Mouse (Mus musculus) hindbrain, embryonic 12.5 days (tissue): Measurements from ENCODE around the gene Acat3. TPM values are rescaled to one million over a fixed set of nuclear protein-coding genes. Genes with fewer than 3 reads are reported as not detected.
"Not testable (repeated sequence)": the region's sequence is repeated elsewhere in the genome, so short reads cannot be mapped to it uniquely, and the experiment has no call there.

Experiments used
- ATAC-seq: fragments of 200-750 bp; cut with Nextera tagmentation; 2 replicates; pipeline ENCODE4 v1.8.0; 2017; ENCODE audit warnings: moderate TSS enrichment; ENCODE audit not compliant: low FRiP score
- H3K27ac ChIP-seq: fragments of 300-500 bp; sonication (generic); 2 replicates; pipeline ENCODE4 v1.5.1; 2016; ENCODE audit warnings: mild to moderate bottlenecking
- H3K27me3 ChIP-seq: fragments of 300-500 bp; sonication (generic); 2 replicates; pipeline ENCODE4 v1.6.1; 2016; ENCODE audit warnings: mild to moderate bottlenecking
- H3K36me3 ChIP-seq: fragments of 300-500 bp; sonication (generic); 2 replicates; pipeline ENCODE4 v1.6.1; 2016; ENCODE audit warnings: mild to moderate bottlenecking
- H3K4me1 ChIP-seq: fragments of 300-500 bp; sonication (generic); 2 replicates; pipeline ENCODE4 v1.6.1; 2016
- H3K4me2 ChIP-seq: fragments of 300-500 bp; sonication (generic); replicated peaks from 2 replicates; pipeline ENCODE4 v1.6.1; 2016; ENCODE audit warnings: mild to moderate bottlenecking
- H3K4me3 ChIP-seq: fragments of 300-500 bp; sonication (generic); 2 replicates; pipeline ENCODE4 v1.5.1; 2016; ENCODE audit warnings: mild to moderate bottlenecking
- H3K9ac ChIP-seq: fragments of 300-500 bp; sonication (generic); 2 replicates; pipeline ENCODE4 v1.6.1; 2016; ENCODE audit warnings: mild to moderate bottlenecking, moderate library complexity
- H3K9me3 ChIP-seq: fragments of 300-500 bp; sonication (generic); replicated peaks from 2 replicates; pipeline ENCODE4 v1.6.1; 2016; ENCODE audit warnings: mild to moderate bottlenecking
- WGBS: fragments of 180-500 bp; shearing (Covaris S2); methylation state at CpG from one replicate; pipeline ENCODE4 v1.1.7; 2016; 5-methylcytosine and 5-hydroxymethylcytosine counted together
- polyA plus RNA-seq: library from polyadenylated mRNA; unstranded; fragments of >200 nt; fragmentation: Nextera tagmentation; extraction: Ambion mirVana; gene quantifications from 2 replicates; pipeline ENCODE4 v1.2.1, GENCODE M21; 2016

Acat3 gene
- polyA plus RNA-seq, 1 experiment from 2014 or later = 1.3 TPM

DNA sequence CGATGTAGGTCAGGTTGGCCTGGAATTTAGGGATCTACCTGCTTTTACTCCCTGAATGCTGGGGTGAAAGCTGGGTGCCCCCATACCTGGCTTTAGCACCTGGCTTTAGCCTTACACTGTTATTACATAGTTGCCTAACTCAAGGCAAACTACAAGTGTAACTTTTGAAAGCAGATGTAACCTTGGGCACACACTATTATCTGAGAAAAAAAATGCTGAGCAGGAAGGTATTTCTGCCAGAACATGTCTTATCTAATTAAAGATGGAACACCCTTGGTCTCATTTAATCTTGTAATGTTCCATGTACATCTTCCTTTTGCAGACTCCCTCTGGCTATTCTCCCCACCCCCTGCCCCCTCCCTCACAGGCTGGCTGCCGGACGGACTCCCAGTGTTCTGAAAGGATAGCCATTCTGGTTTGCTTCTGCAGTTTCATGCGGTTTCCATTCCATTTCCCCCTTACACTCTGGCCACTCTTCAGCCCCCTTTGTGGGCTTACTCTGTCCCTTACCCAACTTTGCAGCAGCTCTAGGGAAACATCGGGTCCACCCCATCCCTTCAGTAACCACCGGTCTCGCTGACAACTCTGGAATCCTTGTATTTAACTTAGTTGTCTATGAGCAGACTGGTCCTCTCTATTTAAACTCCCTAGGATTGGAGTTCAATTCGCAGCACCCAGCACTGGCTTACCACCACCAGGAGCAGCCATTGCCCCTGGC lies 1.3 kb upstream of the Acat3 start:
- Histone ChIP-seq H3K9ac (no peak overlapping the region), H3K27me3 (no peaks in the 10 kb centered on the region; the same call in 1 of the 2 replicates), H3K9me3 (no peaks in the 10 kb centered on the region), H3K4me1 (peaks cover 5% of the 10 kb centered on the region; the same call in 1 of the 2 replicates), H3K4me3 (no peak overlapping the region), H3K27ac (no peak overlapping the region), H3K36me3 (peaks cover 44% of the 10 kb centered on the region), H3K4me2 (no peak overlapping the region)
- WGBS = 84% methylated on average over 8 of the region's 8 CpGs
- ATAC-seq = no peak

DNA sequence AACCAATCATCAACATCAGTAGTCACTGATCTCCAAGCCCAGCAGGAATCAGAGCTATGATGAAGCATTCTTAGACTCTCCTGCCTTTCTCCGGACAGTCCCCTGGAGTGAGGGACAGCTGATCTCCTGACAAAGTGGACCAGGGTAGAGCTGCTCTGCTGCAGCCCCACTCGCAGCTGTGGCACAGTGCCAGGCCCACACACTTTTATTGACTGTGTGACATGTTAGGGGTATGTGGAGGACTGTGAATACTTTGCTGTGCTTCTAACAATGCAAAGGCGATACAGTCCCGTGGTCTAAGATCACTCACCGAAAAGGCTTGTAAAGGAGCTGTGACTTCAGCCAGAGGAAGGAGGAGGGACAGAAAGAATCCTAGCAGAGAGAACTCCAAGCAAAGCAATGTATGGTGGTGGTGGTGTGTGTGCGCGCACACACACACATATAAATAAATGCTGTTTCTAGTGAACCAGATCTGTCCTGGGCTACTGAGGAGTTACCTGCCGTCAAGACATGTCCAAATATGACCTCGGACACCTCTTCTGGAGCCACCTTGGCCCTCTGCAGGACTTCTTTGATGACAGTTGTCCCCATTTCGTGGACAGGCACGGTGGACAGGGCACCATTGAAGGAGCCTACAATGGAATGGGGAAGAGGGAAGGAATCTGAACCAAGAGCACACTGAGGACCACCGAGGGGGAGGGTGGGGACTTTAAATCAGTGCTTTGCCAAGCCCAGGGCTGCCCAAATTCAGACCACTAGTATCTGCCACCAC lies 837 bp downstream of the Acat3 start:
- not testable (repeated sequence) for H3K4me1 ChIP-seq, H3K27ac ChIP-seq, H3K9me3 ChIP-seq, H3K27me3 ChIP-seq
- Histone ChIP-seq H3K4me3 (0 out of 2 replicates have a peak overlapping the region, but pooled peaks have one; percentile 20), H3K9ac (0 out of 2 replicates have a peak overlapping the region, but pooled peaks have one; percentile 32), H3K4me2 (peak overlapping the region; percentile 50), H3K36me3 (peaks cover 24% of the 10 kb centered on the region)
- 54% methylated on average over 2 of the region's 12 CpGs for WGBS
- ATAC-seq = peak; percentile 68; the same call in 1 of the 2 replicates

- no peaks in the 10 kb centered on the region; the same call in 1 of the 2 replicates for H3K27me3 ChIP-seq
- H3K9ac ChIP-seq = no peak overlapping the region
- peaks cover 11% of the 10 kb centered on the region for H3K36me3 ChIP-seq
- H3K4me2 ChIP-seq = no peak overlapping the region
- peaks cover 5% of the 10 kb centered on the region; the same call in 1 of the 2 replicates for H3K4me1 ChIP-seq
- no peaks in the 10 kb centered on the region for H3K9me3 ChIP-seq
- H3K27ac ChIP-seq = no peak overlapping the region
- 47% methylated on average over 2 of the region's 2 CpGs for WGBS
- no peak overlapping the region for H3K4me3 ChIP-seq
- ATAC-seq = no peak
Observed at GRCm38 (mm10) chr17:12938077-12938476, 2.3 kb downstream of the Acat3 start.

GRCm38 (mm10) chr17:12937412-12937970 lies 2.9 kb downstream of the Acat3 start:
- Histone ChIP-seq H3K4me3 (no peak overlapping the region), H3K27ac (no peak overlapping the region), H3K4me2 (no peak overlapping the region), H3K36me3 (peaks cover 6% of the 10 kb centered on the region), H3K9ac (no peak overlapping the region), H3K27me3 (no peaks in the 10 kb centered on the region; the same call in 1 of the 2 replicates), H3K9me3 (no peaks in the 10 kb centered on the region), H3K4me1 (peaks cover 5% of the 10 kb centered on the region; the same call in 1 of the 2 replicates)
- 82% methylated on average over 2 of the region's 2 CpGs for WGBS
- no peak for ATAC-seq

- H3K9me3 ChIP-seq = no peaks in the 10 kb centered on the region
- no peaks in the 10 kb centered on the region; the same call in 1 of the 2 replicates for H3K27me3 ChIP-seq
- no peak overlapping the region for H3K4me3 ChIP-seq
- H3K4me1 ChIP-seq = peaks cover 5% of the 10 kb centered on the region; the same call in 1 of the 2 replicates
- H3K27ac ChIP-seq = no peak overlapping the region
- H3K36me3 ChIP-seq = no peaks in the 10 kb centered on the region
- ATAC-seq = no peak
- no peak overlapping the region for H3K9ac ChIP-seq
- WGBS = 79% methylated on average over 4 of the region's 4 CpGs
- H3K4me2 ChIP-seq = no peak overlapping the region
Observed at GRCm38 (mm10) chr17:12935719-12936118, 4.7 kb downstream of the Acat3 start.

DNA sequence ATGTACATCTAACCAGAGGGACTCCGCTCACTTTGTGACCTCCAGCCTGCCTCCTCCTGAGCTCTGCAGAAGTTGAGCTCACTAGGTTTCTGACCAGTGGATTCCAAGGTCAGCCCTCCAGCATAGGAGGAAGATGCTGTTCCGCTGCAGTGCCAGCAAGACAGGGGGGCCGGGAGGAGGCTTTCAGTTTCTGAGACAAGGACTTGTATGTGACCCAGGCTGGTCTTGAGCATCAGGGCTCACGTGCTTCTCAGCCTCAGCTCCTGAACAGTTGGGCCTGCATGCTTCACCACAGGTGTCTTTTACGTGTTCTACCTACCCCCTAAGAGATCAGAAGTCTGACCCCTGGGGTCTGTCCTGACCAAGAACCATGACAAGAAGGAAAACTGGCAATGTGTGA lies 8.8 kb downstream of the Acat3 start:
- H3K4me1 ChIP-seq, H3K4me3 ChIP-seq, H3K27me3 ChIP-seq, ATAC-seq, H3K36me3 ChIP-seq, H3K9me3 ChIP-seq, H3K9ac ChIP-seq, H3K4me2 ChIP-seq, H3K27ac ChIP-seq: not testable (repeated sequence)
- WGBS = 88% methylated on average over 5 of the region's 5 CpGs

DNA sequence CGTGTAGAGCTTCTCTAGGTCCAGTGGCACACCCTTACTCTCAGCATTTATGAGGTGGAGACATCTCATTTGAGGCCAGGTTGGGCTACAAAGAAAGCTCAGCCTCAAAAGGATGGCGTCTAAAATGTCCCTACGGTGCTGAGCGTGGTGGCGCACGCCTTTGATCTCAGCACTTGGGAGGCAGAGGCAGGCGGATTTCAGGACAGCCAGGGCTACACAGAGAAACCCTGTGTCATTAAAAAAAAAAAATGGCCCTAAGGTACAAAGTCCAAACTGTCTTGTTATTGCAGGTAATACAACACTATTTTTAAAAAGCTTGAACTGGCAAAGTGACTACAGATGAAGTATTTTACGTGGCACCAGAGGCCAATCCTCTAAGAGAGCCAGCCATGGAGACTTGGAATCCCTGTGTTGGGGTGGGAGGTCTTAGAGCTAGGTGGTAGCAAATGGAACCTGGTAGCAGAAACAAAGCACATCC lies 14.7 kb downstream of the Acat3 start:
- Histone ChIP-seq H3K4me3 (no peak overlapping the region), H3K9me3 (no peaks in the 10 kb centered on the region), H3K27ac (no peak overlapping the region), H3K27me3 (no peaks in the 10 kb centered on the region), H3K4me2 (no peak overlapping the region), H3K36me3 (peaks cover 60% of the 10 kb centered on the region), H3K4me1 (no peaks in the 10 kb centered on the region), H3K9ac (no peak overlapping the region)
- WGBS = 90% methylated on average over 8 of the region's 8 CpGs
- no peak for ATAC-seq

GRCm38 (mm10) chr17:12925001-12925400 lies 15.4 kb downstream of the Acat3 start:
- H3K4me3 ChIP-seq = no peak overlapping the region
- no peaks in the 10 kb centered on the region for H3K4me1 ChIP-seq
- WGBS = 89% methylated on average over 3 of the region's 3 CpGs
- no peak for ATAC-seq
- no peaks in the 10 kb centered on the region for H3K9me3 ChIP-seq
- H3K27ac ChIP-seq = no peak overlapping the region
- H3K27me3 ChIP-seq = no peaks in the 10 kb centered on the region
- H3K4me2 ChIP-seq = no peak overlapping the region
- H3K36me3 ChIP-seq = peaks cover 67% of the 10 kb centered on the region
- H3K9ac ChIP-seq = no peak overlapping the region

DNA sequence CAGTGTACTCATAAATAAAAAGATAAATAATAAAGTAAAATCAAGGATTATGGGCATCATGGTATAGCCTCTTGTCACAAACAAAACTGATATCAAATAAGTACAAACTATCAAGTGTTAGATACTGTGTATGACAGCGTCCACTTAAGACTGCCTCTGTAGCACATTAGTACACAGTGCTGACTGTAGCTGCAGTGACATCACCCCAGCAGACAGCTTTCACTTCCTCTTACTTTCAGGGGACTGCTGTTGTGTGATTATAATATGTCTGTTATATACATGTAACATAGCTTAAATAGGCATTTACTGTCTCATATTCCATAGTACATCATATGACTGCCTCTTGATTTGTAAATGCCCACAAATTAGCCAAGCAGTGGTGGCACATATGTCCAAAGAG lies 19.3 kb downstream of the Acat3 start:
- no peak for ATAC-seq
- no peak overlapping the region for H3K4me3 ChIP-seq
- peaks cover 70% of the 10 kb centered on the region for H3K36me3 ChIP-seq
- no peak overlapping the region for H3K9ac ChIP-seq
- H3K4me2 ChIP-seq = no peak overlapping the region
- WGBS = 94% methylated on average over 1 of the region's 1 CpGs
- no peaks in the 10 kb centered on the region for H3K27me3 ChIP-seq
- H3K27ac ChIP-seq = no peak overlapping the region
- H3K4me1 ChIP-seq = peaks cover 7% of the 10 kb centered on the region; the same call in 1 of the 2 replicates
- H3K9me3 ChIP-seq = no peaks in the 10 kb centered on the region

DNA sequence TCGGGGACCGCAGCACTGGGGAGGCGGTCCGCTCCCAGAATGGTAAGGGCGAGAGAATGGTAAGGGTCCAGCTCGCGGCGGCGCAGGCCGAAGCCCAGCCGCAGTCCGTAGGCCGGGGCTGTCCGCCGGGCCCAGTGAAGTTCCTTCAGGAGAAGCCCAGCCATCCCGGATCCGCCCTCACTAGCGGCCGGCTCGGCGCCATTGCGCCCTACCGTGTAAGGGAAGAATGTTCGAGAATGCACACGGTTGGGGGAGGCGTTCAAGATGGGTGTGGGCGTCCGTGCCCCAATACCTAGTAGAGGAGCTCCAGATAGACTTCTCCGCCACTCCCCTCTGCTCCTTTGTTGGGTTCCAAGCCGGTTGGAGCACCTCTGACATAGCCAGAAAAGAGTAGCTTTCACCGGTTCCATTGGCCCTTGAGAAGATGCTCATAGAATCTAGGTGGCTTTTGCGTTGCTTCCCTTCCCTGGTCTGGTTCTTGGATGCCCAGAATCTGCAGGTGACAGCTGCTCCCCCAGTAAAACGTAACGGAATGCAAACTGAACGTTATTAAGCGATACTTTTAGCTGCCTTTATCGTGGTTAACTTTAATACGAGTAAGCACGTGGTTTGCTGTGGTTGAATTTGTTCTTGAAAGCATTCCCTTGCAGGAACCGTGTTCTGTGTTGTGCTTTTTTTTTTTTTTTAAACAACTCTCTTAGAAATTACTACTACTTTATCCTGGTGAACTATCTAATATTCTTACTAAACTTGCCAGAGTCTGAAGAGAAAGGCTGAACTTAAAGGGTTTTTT lies 23.6 kb downstream of the Acat3 start:
- H3K4me2 ChIP-seq = peak overlapping the region; percentile 91
- H3K4me1 ChIP-seq = peaks cover 11% of the 10 kb centered on the region
- no peaks in the 10 kb centered on the region for H3K9me3 ChIP-seq
- peaks cover 51% of the 10 kb centered on the region for H3K36me3 ChIP-seq
- peak overlapping the region; percentile 79 for H3K4me3 ChIP-seq
- H3K27ac ChIP-seq = peak overlapping the region; percentile 90
- H3K9ac ChIP-seq = peak overlapping the region; percentile 96
- no peaks in the 10 kb centered on the region for H3K27me3 ChIP-seq
- peak; percentile 77 for ATAC-seq
- WGBS = 1% methylated on average over 40 of the region's 40 CpGs

DNA sequence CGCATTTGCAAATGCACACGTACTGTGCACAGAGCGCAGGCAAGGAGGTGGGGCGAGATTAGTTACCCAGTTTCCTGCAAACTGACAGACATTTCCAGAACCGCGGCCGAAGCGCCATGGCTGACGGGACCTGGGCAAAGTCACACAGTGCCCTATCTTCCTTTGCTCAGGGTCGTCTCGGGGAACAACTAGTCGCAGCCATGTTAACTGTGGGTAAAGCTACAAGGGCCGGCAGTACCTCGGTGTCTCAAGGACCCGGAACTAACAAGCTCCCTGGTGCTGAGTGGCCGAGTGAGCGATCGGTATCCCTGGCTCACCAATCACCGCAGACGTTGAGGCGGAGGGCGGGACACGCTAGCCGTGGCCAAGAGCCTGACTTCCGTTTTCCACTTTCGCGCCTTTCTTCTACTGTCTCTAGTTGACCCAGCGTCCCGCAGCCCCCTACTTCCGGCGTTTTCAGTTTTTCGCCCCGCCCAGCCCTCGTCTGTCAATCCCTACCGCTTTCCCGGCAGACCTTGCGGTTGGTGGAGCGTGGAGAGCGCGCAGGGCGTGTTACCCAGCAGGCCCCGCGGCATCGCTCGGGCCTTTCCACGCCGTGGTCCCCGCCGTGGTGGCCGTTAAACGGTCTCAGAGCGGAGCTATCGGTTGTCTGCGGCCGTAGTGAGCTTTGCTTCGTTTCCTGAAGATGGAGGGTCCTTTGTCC lies 24.4 kb downstream of the Acat3 start, which contains the start of gene Mrpl18:
Gene Mrpl18, minus strand, starts transcription at position 465 of the 703 bp plus-strand sequence.
- H3K27ac ChIP-seq = peak within 1 kb of the TSS; percentile 90
- H3K9ac ChIP-seq = peak within 1 kb of the TSS; percentile 96
- H3K9me3 ChIP-seq = no peaks in the 10 kb centered on the region
- H3K4me3 ChIP-seq = peak within 1 kb of the TSS; percentile 79
- no peaks in the 10 kb centered on the region for H3K27me3 ChIP-seq
- H3K36me3 ChIP-seq = peaks cover 51% of the 10 kb centered on the region
- WGBS = under 1% methylated on average over 56 of the region's 56 CpGs
- peak within 1 kb of the TSS; percentile 91 for H3K4me2 ChIP-seq
- peaks cover 11% of the 10 kb centered on the region for H3K4me1 ChIP-seq
- ATAC-seq = peak; percentile 100
